Mouse (Mus musculus) naive thymus-derived CD4-positive, alpha-beta T cell, adult 2 months (primary cell): ENCODE measurements around the gene Rnaseh2b.

Experiments used
- DNase-seq: peaks from one replicate; pipeline ENCODE4 v3.0.0-alpha.2; 2011; ENCODE audit warnings: low read depth

Gene Rnaseh2b

DNA sequence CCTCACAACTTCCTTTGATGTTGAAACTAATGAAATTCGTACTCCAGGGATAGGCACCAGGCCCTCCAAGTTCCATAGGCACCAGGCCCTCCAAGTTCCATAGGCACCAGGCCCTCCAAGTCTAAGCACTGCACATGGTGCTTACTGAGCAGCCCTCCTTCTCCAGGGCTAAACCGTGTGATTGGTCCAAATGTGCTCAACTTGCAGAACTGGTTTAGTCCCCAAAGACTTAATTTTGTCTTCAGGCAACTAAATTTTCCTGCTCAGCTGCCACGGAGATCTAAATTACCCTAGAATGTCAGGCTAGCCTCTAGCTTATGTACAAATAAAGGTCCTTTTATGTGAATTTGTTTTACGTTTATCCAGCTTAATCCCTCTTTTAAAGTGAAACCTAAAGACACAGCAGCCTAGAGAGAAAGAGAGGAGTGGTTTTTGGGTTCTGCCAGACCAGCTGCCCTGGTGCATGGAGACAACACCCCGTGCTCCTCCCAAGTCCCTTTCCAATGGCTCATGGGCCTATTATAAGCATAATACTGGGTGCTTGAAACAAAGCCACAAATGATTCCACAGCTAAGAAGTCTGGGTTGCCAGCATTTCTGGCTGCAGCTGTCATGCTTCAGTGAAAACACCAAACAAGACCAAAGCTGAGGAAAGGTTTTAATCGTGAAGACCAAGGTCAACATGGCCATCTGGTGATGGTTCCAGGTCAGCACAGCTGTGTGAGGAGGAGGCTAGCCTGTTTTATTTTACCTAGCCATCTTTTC is 30.4 kb downstream of the Rnaseh2b start:
- DNase-seq = no peak

- DNase-seq = no peak
Observed at GRCm38 (mm10) chr14:62323457-62323856, 31.1 kb downstream of the Rnaseh2b start.

GRCm38 (mm10) chr14:62324943-62325342 is 32.6 kb downstream of the Rnaseh2b start:
- no peak for DNase-seq

GRCm38 (mm10) chr14:62326026-62326425 is 33.6 kb downstream of the Rnaseh2b start:
- DNase-seq = no peak

DNA sequence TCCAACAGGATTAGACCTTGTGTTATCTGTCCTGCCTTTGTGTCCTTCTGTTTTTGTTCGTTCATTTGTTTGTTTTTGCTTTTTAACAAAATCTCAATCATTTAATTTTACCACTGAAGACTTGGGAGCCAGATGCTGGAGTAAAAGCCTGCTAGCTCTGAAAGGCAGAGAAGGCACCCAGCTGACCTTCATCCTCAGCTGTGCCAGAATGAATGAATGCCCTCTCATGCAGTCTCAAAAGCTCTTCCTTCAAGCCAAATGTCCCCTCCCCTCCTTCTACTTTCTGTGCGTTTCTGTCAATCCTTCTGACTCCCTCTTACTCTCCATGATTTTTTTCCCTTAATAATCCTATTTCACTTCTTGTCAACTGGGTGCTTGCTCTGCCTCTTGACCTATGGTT is 34.8 kb downstream of the Rnaseh2b start:
- no peak for DNase-seq

GRCm38 (mm10) chr14:62328606-62329005 is 36.2 kb downstream of the Rnaseh2b start:
- no peak for DNase-seq

- DNase-seq = no peak
Observed at GRCm38 (mm10) chr14:62329631-62330030, 37.2 kb downstream of the Rnaseh2b start.

GRCm38 (mm10) chr14:62331457-62331856 is 39.1 kb downstream of the Rnaseh2b start:
- peak; percentile 10 for DNase-seq

GRCm38 (mm10) chr14:62331866-62332619 is 39.7 kb downstream of the Rnaseh2b start:
- peak; percentile 82 for DNase-seq

DNA sequence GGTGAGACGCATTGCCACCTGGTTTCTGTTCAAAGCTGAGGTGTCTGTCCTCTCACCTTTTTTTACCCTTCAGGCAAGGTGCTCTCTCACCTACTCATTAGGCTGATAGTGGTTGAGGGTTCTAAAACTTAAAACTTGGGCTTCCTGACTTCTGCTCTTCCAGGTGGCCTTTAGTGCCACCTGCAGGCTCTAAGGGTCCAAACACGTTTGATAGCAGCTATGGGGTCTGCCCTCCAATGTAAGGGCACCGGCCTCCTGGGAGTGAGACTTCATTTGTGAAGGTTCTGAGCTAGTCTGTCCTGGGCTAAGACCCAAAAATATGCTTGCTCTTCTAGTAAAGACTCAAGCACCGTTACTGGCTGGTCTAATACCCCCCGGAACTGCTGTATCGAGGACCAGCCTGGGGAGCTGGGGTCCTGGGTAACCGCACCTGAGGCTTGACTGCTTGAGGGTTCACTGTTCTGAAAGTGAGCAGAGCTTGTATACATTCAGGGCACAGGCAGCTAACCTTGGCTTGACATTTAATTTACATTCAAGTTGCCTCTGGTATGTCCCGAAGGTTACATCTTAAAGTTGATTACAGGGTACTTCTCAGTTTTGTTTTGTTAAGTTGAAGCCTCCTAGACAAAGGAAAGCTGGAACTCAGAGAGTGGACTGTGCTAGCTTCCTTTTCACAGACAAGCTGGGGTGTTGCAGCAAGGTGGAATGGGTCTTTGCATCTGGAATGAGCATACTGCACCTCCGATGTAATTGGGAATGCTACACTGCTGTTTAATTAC is 41.7 kb downstream of the Rnaseh2b start:
- peak; percentile 24 for DNase-seq

DNA sequence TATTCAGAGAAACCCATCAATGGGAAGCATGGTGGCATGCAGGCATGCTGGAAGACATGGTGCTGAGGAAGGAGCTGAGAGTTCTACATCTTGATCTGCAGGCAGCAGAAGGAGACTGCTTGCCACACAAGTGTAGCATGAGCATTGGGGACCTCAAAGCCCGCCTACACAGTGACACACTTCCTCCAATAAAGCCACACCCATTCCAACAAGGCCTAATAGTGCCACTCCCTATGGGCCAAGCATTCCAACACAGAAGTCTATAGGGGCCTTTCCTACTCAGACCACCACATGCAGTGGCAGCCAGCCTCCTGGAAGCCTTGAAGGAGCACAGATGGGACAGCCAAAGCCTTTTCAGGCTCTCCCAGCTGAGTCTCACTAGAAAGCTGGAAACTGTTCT is 46.8 kb downstream of the Rnaseh2b start:
- DNase-seq = no peak

DNA sequence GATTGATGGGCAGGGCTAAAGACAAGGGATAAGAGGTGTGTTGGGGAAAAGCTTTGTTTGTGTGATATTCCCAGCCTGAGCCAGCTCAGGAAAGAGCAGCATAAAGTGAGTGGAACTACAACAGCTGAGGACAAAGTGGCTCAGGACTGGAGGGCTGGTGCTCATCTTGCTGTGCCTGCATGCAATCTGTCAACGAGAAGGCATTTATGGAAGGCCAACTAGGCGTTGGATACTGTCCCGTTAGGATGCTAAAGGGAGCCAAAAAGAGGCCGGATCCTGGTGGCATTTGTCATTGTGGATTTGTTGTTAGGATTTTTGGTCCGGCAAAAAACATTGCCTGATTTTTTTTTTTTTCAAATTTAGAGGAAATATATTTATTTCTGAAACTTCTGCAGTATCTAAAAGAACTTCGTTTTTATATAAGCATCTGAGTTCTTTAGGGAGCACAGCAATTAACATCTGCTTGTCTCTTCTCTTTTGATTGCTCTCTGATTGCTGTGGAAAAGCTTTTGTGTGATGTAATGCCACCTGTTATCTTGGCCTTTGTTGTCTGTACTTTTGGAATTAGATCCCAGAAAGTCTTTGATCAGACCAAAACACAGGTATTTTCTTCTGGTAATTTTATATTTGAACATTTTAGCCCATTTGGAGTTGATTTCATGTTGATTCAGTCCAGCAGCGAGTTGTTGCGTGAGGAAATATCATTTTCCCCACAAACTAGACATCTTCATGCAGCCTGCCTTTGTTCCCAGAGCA is 49.7 kb downstream of the Rnaseh2b start:
- no peak for DNase-seq

- DNase-seq = peak; percentile 70
Observed at GRCm38 (mm10) chr14:62342643-62343144, 50.3 kb downstream of the Rnaseh2b start.

GRCm38 (mm10) chr14:62346570-62346969 is 54.2 kb downstream of the Rnaseh2b start:
- DNase-seq = no peak

GRCm38 (mm10) chr14:62347103-62347502 is 54.7 kb downstream of the Rnaseh2b start:
- DNase-seq = no peak

- no peak for DNase-seq
Observed at GRCm38 (mm10) chr14:62349786-62350185, 57.4 kb downstream of the Rnaseh2b start.

DNA sequence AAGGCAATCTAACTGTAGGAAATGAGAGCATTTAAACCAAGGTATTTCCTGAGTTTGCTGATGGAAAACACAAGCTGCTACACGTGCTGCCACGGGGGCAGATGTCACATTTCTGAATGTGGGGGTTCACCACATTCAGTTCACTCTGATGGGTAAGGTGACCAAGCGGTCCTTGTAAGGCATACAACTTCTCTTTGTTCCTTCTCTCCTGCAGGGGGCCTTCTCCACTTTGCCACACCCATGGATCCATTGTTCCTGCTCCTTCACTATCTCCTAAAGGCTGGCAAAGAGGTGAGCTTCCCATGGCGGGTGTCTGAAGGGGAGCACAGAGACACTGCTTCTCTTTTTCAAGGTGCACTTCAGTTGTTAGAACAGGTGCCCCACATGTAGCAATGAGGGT is 57.8 kb downstream of the Rnaseh2b start:
- DNase-seq = no peak

- DNase-seq = peak; percentile 32
Observed at GRCm38 (mm10) chr14:62350890-62351289, 58.5 kb downstream of the Rnaseh2b start.

- DNase-seq = no peak
Observed at GRCm38 (mm10) chr14:62353372-62353771, 61.0 kb downstream of the Rnaseh2b start.

- no peak for DNase-seq
Observed at GRCm38 (mm10) chr14:62353793-62354192, 61.4 kb downstream of the Rnaseh2b start.

DNA sequence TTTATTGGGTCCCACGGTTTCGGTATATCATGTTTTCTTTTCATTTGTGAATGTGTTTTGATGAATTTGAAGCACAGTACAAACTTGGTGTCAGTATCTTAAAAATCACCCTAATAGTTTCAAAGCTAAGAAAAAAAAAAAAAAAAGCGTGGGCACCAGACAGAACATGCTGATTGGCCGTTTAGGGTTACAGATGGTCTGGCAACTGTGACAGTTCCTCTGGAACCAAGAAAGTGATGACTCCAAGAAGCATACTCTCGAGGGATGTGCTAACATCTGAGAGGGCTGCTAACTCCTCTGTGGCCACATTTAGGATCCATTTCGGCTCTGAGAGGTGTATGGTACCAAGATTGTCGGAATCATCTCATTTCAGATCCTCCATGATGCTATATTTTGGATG is 62.8 kb downstream of the Rnaseh2b start:
- DNase-seq = no peak
